Mouse (Mus musculus) kidney, postnatal 0 days (tissue): ENCODE measurements at regions not wholly inside any gene's neighbourhood (a gene's known extent, or its start where the extent isn't known, plus 50 kb on each side); places are given as distances from the start of the nearest gene placed in this dataset.

Source experiments
- ATAC-seq: fragments of 200-750 bp; cut with Nextera tagmentation; replicated peaks from 2 replicates; pipeline ENCODE4 v1.8.0; 2017; ENCODE audit warnings: low read depth, moderate number of reproducible peaks, moderate TSS enrichment, moderate library complexity; ENCODE audit not compliant: low FRiP score
- DNase-seq: peaks from one replicate; pipeline ENCODE4 v3.0.0-alpha.2; 2016; ENCODE audit warnings: low spot score
- H3K27ac ChIP-seq: fragments of 300-500 bp; sonication (generic); 2 replicates; pipeline ENCODE4 v1.5.1; 2014; ENCODE audit warnings: mild to moderate bottlenecking
- H3K27me3 ChIP-seq: fragments of 300-500 bp; sonication (generic); 2 replicates; pipeline ENCODE4 v1.6.1; 2014; ENCODE audit warnings: low read length, mixed read lengths; ENCODE audit not compliant: insufficient read depth
- H3K36me3 ChIP-seq: fragments of 300-500 bp; sonication (generic); 2 replicates; pipeline ENCODE4 v1.6.1; 2014; ENCODE audit warnings: low read length, mixed read lengths; ENCODE audit not compliant: insufficient read depth
- H3K4me1 ChIP-seq: fragments of 300-500 bp; sonication (generic); replicated peaks from 2 replicates; pipeline ENCODE4 v1.6.1; 2014; ENCODE audit warnings: antibody characterized with exemption, low read length, mixed read lengths; ENCODE audit not compliant: insufficient read depth
- H3K4me2 ChIP-seq: fragments of 300-500 bp; sonication (generic); 2 replicates; pipeline ENCODE4 v1.6.1; 2014; ENCODE audit warnings: mild to moderate bottlenecking, low read length, moderate library complexity, mixed read lengths
- H3K4me3 ChIP-seq: fragments of 300-500 bp; sonication (generic); replicated peaks from 2 replicates; pipeline ENCODE4 v1.5.1; 2014; ENCODE audit warnings: low read depth, low read length
- H3K9ac ChIP-seq: fragments of 300-500 bp; sonication (generic); 2 replicates; pipeline ENCODE4 v1.6.1; 2014; ENCODE audit warnings: low read depth, low read length
- H3K9me3 ChIP-seq: fragments of 300-500 bp; sonication (generic); replicated peaks from 2 replicates; pipeline ENCODE4 v1.6.1; 2016; ENCODE audit warnings: low read length, inconsistent platforms, mixed read lengths
- CTCF ChIP-seq: IDR thresholded peaks from 2 replicates; pipeline ENCODE4 v1.5.1; 2016; ENCODE audit warnings: antibody characterized with exemption, low read depth, mild to moderate bottlenecking, moderate library complexity
- WGBS: fragments of 180-500 bp; shearing (Covaris S2); extraction: QIAGEN DNeasy Blood & Tissue Kit; methylation state at CpG from one replicate; pipeline ENCODE4 v1.1.7; 2014; 5-methylcytosine and 5-hydroxymethylcytosine counted together

- no peak for TF ChIP-seq CTCF
- H3K9me3 ChIP-seq, result no peaks in the 10 kb centered on the region
- peaks cover 11% of the 10 kb centered on the region; the same call in 1 of the 2 replicates for H3K4me1 ChIP-seq
- no peak overlapping the region for H3K4me2 ChIP-seq
- H3K36me3 ChIP-seq, result no peaks in the 10 kb centered on the region
- 9% methylated on average over 6 of the region's 6 CpGs for WGBS
- H3K4me3 ChIP-seq, result no peak overlapping the region
- no peak overlapping the region for H3K9ac ChIP-seq
- no peak for ATAC-seq
- peak; percentile 60 for DNase-seq
- peak overlapping the region; percentile 25; the same call in 1 of the 2 replicates for H3K27ac ChIP-seq
- H3K27me3 ChIP-seq, result no peaks in the 10 kb centered on the region
Observed at GRCm38 (mm10) chr12:25272114-25272751, 175.3 kb upstream of the Id2 start.

- H3K9ac ChIP-seq, result no peak overlapping the region
- H3K9me3 ChIP-seq, result no peaks in the 10 kb centered on the region
- H3K4me1 ChIP-seq, result peaks cover 11% of the 10 kb centered on the region; the same call in 1 of the 2 replicates
- DNase-seq (no peak), ATAC-seq (no peak)
- H3K4me3 ChIP-seq, result no peak overlapping the region
- no peak overlapping the region for H3K27ac ChIP-seq
- 79% methylated on average over 3 of the region's 3 CpGs for WGBS
- no peaks in the 10 kb centered on the region for H3K27me3 ChIP-seq
- H3K4me2 ChIP-seq, result no peak overlapping the region
- H3K36me3 ChIP-seq, result no peaks in the 10 kb centered on the region
- TF ChIP-seq CTCF, result no peak
Observed at GRCm38 (mm10) chr12:25269878-25270277, 172.9 kb upstream of the Id2 start.

DNA sequence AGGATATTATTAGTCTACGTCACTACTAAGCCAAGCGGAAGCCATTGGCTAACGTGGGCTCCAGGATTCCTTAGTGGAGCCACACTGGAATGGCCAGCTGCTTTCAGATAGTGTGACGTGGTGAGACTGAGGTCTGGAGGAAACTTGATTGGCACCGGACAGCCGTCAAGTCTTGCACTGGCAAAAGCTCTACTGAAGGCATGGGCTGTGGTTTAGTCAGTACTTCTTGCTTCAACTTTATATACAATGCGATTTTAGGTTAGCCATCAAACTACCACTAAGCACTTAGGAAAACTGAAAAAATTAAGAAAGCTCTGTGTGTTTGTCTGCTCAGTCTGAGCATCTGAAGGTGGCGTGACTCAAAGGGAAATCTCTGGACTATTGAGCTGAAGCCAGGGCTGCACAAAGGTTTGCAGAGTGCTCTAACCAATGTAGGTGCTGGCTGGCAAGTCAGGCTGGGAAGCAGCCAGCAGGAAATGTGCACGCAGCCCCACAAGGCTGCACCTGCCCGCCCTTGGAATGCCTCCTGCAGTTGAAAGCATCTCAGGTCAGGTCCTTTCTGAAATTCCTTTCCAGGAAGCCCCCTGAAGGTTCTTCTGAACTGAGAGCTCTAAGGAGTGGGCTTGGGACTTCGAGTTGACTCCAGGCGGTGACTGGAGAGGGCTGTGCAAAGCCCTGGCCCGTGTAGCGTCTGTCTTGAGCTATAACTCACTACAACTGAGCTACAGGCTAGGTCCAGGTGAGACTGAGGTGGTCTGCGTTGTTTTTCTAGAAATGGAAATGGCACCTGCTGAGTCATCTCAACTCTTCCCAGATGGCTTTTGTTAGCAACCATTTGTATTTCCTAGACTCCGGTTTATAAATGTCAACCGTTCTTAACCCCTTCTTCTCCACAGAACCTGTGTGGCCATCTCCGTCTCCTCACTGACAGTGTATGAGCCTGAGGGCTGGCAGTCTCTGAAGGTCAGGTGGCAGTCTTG lies 172.2 kb upstream of the Id2 start:
- no peak overlapping the region for H3K4me2 ChIP-seq

DNA sequence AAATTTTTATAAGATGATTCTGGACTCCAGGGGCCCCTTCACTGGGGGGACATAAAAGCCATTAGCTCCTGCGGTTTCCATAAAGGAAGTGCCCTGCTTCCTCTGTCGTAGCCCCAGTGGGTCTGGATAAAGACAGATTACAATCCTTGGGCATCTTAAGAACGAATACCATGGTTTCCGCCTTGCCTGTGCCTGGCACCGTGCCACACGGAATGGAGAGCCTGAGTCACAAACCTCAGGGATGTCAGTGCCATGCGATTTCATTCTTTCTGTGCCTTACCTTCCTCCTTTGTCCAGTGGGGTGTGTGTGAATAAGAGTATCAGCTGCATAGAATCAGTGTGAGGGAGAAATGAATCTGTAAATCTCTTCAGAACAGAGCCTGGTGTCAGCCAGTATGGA lies 171.4 kb upstream of the Id2 start:
- Histone ChIP-seq H3K4me1 (peaks cover 11% of the 10 kb centered on the region), H3K9me3 (no peaks in the 10 kb centered on the region), H3K9ac (no peak overlapping the region), H3K27me3 (no peaks in the 10 kb centered on the region), H3K27ac (no peak overlapping the region), H3K36me3 (no peaks in the 10 kb centered on the region), H3K4me2 (no peak overlapping the region), H3K4me3 (no peak overlapping the region)
- no peak for TF ChIP-seq CTCF
- WGBS, result 73% methylated on average over 7 of the region's 7 CpGs
- DNase-seq (no peak), ATAC-seq (no peak)

More for the DNA sequence above, 172.2 kb upstream of the Id2 start:
- Histone ChIP-seq H3K36me3 (no peaks in the 10 kb centered on the region), H3K4me3 (no peak overlapping the region), H3K27ac (no peak overlapping the region), H3K9me3 (no peaks in the 10 kb centered on the region), H3K4me1 (peaks cover 11% of the 10 kb centered on the region), H3K9ac (no peak overlapping the region), H3K27me3 (no peaks in the 10 kb centered on the region)
- ATAC-seq, result no peak
- TF ChIP-seq CTCF, result no peak
- 64% methylated on average over 18 of the region's 18 CpGs for WGBS
- no peak for DNase-seq

- Histone ChIP-seq H3K9ac (no peak overlapping the region), H3K4me3 (no peak overlapping the region), H3K4me1 (peaks cover 4% of the 10 kb centered on the region), H3K4me2 (no peak overlapping the region), H3K36me3 (no peaks in the 10 kb centered on the region), H3K27ac (no peak overlapping the region), H3K27me3 (no peaks in the 10 kb centered on the region), H3K9me3 (no peaks in the 10 kb centered on the region)
- WGBS, result 87% methylated on average over 13 of the region's 13 CpGs
- ATAC-seq (no peak), DNase-seq (no peak)
- no peak for TF ChIP-seq CTCF
Observed at GRCm38 (mm10) chr12:25267572-25268115, 170.7 kb upstream of the Id2 start.
